Mouse (Mus musculus): ENCODE measurements around the gene Stxbp6. TPM values are rescaled to one million over a fixed set of nuclear protein-coding genes. Genes with fewer than 3 reads are reported as not detected.

Stxbp6 gene
- polyA plus RNA-seq, 1 experiment from 2014 or later, result 19.5 TPM

DNA sequence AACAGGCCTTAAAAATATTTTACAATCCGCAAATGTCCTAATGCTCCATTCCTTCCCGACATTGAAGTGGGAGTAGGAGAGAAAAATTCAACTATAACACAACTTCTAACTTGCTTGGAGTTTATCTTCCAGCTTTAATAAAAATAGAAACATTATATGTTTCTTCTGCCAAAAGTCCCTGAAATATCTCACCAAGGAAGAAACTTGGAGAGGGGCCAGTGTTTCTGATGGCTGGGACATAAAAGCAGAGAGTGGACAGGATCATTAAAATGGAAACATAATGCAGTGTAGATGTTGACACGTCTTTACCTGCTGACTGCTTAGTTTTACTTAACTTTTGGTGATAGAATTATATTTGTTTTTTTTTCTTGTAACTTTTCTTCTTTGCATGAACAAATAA lies 99.2 kb downstream of the Stxbp6 start:
- no peak overlapping the region for H3K27ac ChIP-seq (ENCODE audit: low read length)
- no peak for ATAC-seq (ENCODE audit: insufficient number of reproducible peaks, insufficient read depth, low FRiP score, low read depth)

DNA sequence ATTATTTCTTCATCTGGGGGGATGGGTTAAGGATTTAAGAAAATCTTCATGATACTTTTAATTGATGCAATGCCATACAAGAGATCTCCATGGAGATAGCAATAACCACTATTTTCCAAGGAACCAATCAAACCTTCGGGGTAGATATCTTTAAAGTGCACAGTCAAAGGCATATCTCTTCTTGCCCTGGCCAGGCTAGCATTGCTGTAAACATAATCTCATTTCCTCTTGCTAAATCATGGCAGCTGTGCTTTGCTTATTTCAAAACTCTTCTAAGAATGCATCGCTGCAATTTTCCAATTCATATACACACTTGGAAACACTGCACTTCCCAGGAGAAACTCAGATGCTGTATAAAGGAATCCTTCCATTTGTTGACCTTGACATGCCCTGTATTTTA lies 103.0 kb downstream of the Stxbp6 start:
- Histone ChIP-seq H3K4me3 (ENCODE audit: low read depth, low read length) (no peak overlapping the region), H3K9ac (replicated peaks; ENCODE audit: low read depth, low read length) (no peak overlapping the region), H3K27ac (ENCODE audit: low read length) (no peak overlapping the region), H3K36me3 (ENCODE audit: control insufficient read depth, insufficient read depth, low read length) (no peaks in the 10 kb centered on the region), H3K27me3 (ENCODE audit: control insufficient read depth, insufficient read depth, low read length) (no peaks in the 10 kb centered on the region), H3K4me2 (replicated peaks; ENCODE audit: low read depth, low read length) (no peak overlapping the region), H3K9me3 (ENCODE audit: control insufficient read depth, low read depth, low read length) (no peaks in the 10 kb centered on the region), H3K4me1 (ENCODE audit: control insufficient read depth, insufficient read depth, low read length) (no peaks in the 10 kb centered on the region)
- WGBS, result 67% methylated on average over 2 of the region's 2 CpGs
- no peak for ATAC-seq (ENCODE audit: insufficient number of reproducible peaks, insufficient read depth, low FRiP score, low read depth)

More for the DNA sequence above, 99.2 kb downstream of the Stxbp6 start:
- no peaks in the 10 kb centered on the region for H3K9me3 ChIP-seq (ENCODE audit: control insufficient read depth, low read depth, low read length)
- H3K4me3 ChIP-seq (ENCODE audit: low read depth, low read length), result no peak overlapping the region
- H3K36me3 ChIP-seq (ENCODE audit: control insufficient read depth, insufficient read depth, low read length), result no peaks in the 10 kb centered on the region
- no peaks in the 10 kb centered on the region for H3K27me3 ChIP-seq (ENCODE audit: control insufficient read depth, insufficient read depth, low read length)
- H3K4me2 ChIP-seq (replicated peaks; ENCODE audit: low read depth, low read length), result no peak overlapping the region
- H3K4me1 ChIP-seq (ENCODE audit: control insufficient read depth, insufficient read depth, low read length), result no peaks in the 10 kb centered on the region
- H3K9ac ChIP-seq (replicated peaks; ENCODE audit: low read depth, low read length), result no peak overlapping the region
- 63% methylated on average over 3 of the region's 3 CpGs for WGBS

DNA sequence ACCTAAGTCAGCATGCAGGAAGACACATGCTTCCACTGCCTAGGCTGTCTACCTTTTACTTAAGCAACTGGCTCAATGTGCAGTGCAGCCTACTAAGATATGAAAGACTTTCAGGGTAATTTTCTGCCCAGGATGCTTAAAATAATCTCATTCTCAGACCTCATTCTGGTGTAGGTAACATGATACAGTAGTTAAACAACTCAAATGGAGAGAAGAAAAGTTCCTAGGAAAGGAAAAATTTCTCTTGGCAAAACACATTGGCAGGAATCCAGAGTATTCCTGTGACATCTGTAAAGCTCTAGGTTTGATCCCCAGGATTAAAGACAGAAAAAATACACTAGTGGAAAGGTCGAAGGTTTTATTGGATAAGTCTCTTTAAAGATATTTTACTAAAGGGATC lies 107.1 kb downstream of the Stxbp6 start:
- Histone ChIP-seq H3K4me3 (ENCODE audit: low read depth, low read length) (no peak overlapping the region), H3K9ac (replicated peaks; ENCODE audit: low read depth, low read length) (no peak overlapping the region), H3K4me2 (replicated peaks; ENCODE audit: low read depth, low read length) (no peak overlapping the region), H3K27me3 (ENCODE audit: control insufficient read depth, insufficient read depth, low read length) (no peaks in the 10 kb centered on the region), H3K36me3 (ENCODE audit: control insufficient read depth, insufficient read depth, low read length) (no peaks in the 10 kb centered on the region), H3K27ac (ENCODE audit: low read length) (no peak overlapping the region), H3K9me3 (ENCODE audit: control insufficient read depth, low read depth, low read length) (no peaks in the 10 kb centered on the region), H3K4me1 (ENCODE audit: control insufficient read depth, insufficient read depth, low read length) (no peaks in the 10 kb centered on the region)
- no peak for ATAC-seq (ENCODE audit: insufficient number of reproducible peaks, insufficient read depth, low FRiP score, low read depth)
- WGBS, result 60% methylated on average over 1 of the region's 1 CpGs

DNA sequence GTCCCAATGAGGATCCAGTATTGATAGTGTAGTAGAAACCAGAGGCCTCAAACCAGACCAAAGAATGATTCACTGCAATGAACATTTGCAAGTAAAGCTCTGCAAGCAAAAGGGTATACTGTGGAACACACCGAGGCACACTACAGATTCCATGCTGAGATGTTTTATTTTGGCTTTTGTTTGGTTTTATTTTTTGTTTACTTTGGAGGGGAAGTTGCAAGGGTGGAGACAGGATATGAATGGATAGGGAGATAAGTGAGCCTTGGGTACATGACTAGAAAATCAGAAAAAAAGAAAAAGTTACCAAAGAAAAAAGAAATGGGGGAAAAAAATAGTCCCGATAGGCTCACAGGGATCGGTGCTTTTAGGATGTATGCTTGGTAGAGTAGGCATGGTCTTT lies 117.0 kb downstream of the Stxbp6 start:
- WGBS, result 97% methylated on average over 3 of the region's 3 CpGs
- H3K27ac ChIP-seq (ENCODE audit: low read length), result no peak overlapping the region

DNA sequence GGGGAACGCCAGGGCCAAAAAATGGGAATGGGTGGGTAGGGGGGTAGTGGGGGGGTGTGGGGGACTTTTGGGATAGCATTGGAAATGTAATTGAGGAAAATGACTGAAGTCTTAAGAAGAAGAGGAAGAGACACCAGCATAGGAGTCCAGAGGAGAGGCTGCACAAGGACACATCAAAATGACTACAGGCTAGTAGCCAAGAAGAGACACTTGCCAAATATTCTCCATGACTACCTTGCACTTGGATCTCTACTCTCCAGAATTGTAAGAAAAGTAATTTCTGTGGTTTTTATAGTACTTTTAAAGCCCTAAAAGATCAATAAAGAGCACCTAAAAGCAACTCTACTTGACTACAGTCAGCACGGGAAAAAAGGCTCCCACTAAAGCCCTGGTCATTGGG lies 121.4 kb downstream of the Stxbp6 start:
- Histone ChIP-seq H3K9me3 (ENCODE audit: control insufficient read depth, low read depth, low read length) (no peaks in the 10 kb centered on the region), H3K4me3 (ENCODE audit: low read depth, low read length) (no peak overlapping the region), H3K9ac (replicated peaks; ENCODE audit: low read depth, low read length) (no peak overlapping the region), H3K4me1 (ENCODE audit: control insufficient read depth, insufficient read depth, low read length) (no peaks in the 10 kb centered on the region), H3K27ac (ENCODE audit: low read length) (no peak overlapping the region), H3K4me2 (replicated peaks; ENCODE audit: low read depth, low read length) (no peak overlapping the region), H3K36me3 (ENCODE audit: control insufficient read depth, insufficient read depth, low read length) (no peaks in the 10 kb centered on the region), H3K27me3 (ENCODE audit: control insufficient read depth, insufficient read depth, low read length) (no peaks in the 10 kb centered on the region)
- WGBS, result 90% methylated on average over 2 of the region's 2 CpGs
- ATAC-seq (ENCODE audit: insufficient number of reproducible peaks, insufficient read depth, low FRiP score, low read depth), result no peak

More for the DNA sequence above, 117.0 kb downstream of the Stxbp6 start:
- H3K36me3 ChIP-seq (ENCODE audit: control insufficient read depth, insufficient read depth, low read length), result no peaks in the 10 kb centered on the region
- H3K4me1 ChIP-seq (ENCODE audit: control insufficient read depth, insufficient read depth, low read length), result no peaks in the 10 kb centered on the region
- H3K9me3 ChIP-seq (ENCODE audit: control insufficient read depth, low read depth, low read length), result no peaks in the 10 kb centered on the region
- no peak overlapping the region for H3K4me2 ChIP-seq (replicated peaks; ENCODE audit: low read depth, low read length)
- H3K4me3 ChIP-seq (ENCODE audit: low read depth, low read length), result no peak overlapping the region
- H3K27me3 ChIP-seq (ENCODE audit: control insufficient read depth, insufficient read depth, low read length), result no peaks in the 10 kb centered on the region
- no peak for ATAC-seq (ENCODE audit: insufficient number of reproducible peaks, insufficient read depth, low FRiP score, low read depth)
- H3K9ac ChIP-seq (replicated peaks; ENCODE audit: low read depth, low read length), result no peak overlapping the region

DNA sequence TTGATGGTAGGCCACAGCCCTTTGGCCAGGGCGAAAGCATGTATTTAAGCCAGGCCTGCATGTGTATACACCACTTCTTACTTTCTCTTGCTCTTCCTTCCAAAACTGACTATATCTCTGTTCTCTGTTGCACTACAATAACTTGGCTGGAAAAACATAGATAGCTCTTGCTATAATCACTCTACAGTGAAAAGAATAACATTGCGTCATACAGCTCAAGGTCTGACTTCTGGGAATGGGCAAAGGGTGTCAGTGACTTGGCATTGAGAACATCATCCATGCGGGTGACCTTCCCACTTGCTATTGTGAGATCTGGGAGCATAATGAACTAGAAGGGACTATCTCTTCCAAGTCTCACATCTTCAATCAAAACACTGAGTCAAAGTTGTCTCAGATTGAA lies 122.4 kb downstream of the Stxbp6 start:
- Histone ChIP-seq H3K4me1 (ENCODE audit: control insufficient read depth, insufficient read depth, low read length) (no peaks in the 10 kb centered on the region), H3K27me3 (ENCODE audit: control insufficient read depth, insufficient read depth, low read length) (no peaks in the 10 kb centered on the region), H3K36me3 (ENCODE audit: control insufficient read depth, insufficient read depth, low read length) (no peaks in the 10 kb centered on the region), H3K4me2 (replicated peaks; ENCODE audit: low read depth, low read length) (no peak overlapping the region), H3K27ac (ENCODE audit: low read length) (no peak overlapping the region), H3K4me3 (ENCODE audit: low read depth, low read length) (no peak overlapping the region), H3K9me3 (ENCODE audit: control insufficient read depth, low read depth, low read length) (no peaks in the 10 kb centered on the region), H3K9ac (replicated peaks; ENCODE audit: low read depth, low read length) (no peak overlapping the region)
- 91% methylated on average over 3 of the region's 3 CpGs for WGBS
- ATAC-seq (ENCODE audit: insufficient number of reproducible peaks, insufficient read depth, low FRiP score, low read depth), result no peak

DNA sequence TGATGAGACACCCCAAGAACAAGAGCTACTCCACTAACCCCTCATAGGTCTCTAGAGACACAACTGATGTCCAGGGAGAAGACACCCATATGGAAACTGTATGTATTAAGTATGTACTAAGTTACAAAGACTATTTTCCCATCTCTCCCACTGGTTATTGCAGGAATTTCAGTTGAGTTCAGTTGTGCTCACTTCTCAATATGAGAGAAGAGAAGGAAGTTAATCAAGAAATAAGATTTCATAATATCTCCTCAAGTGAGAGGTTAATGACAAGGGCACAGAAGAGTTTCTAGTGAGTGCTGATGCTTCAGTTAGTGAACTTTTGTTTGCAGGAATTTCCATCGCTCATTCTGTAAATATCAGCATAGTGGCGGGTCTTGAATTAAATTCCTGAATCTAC lies 124.0 kb downstream of the Stxbp6 start:
- no peak for ATAC-seq (ENCODE audit: insufficient number of reproducible peaks, insufficient read depth, low FRiP score, low read depth)

DNA sequence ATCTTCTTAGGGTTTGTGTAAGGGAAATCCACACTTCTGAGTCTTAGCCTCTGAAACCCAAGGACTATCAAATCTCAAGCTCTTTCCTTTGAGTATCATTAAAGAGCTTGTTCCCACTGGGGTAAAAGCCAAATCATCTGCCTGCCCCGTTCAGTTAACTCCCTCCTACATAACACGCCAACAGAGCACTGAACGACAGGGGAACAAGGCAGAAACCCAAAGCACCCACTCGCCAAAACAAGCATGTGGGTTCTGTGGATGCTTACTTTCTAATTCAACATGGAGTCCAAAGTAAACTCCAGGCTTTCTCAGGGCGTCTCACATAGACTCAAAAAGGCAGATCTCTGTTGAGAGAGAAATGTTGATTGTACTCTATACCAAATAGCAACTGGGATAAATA lies 126.7 kb downstream of the Stxbp6 start:
- no peaks in the 10 kb centered on the region for H3K4me1 ChIP-seq (ENCODE audit: control insufficient read depth, insufficient read depth, low read length)
- no peak overlapping the region for H3K4me3 ChIP-seq (ENCODE audit: low read depth, low read length)
- no peak for ATAC-seq (ENCODE audit: insufficient number of reproducible peaks, insufficient read depth, low FRiP score, low read depth)
- 80% methylated on average over 5 of the region's 5 CpGs for WGBS
- H3K27ac ChIP-seq (ENCODE audit: low read length), result no peak overlapping the region
- no peaks in the 10 kb centered on the region for H3K27me3 ChIP-seq (ENCODE audit: control insufficient read depth, insufficient read depth, low read length)
- no peaks in the 10 kb centered on the region for H3K36me3 ChIP-seq (ENCODE audit: control insufficient read depth, insufficient read depth, low read length)
- no peak overlapping the region for H3K9ac ChIP-seq (replicated peaks; ENCODE audit: low read depth, low read length)
- no peak overlapping the region for H3K4me2 ChIP-seq (replicated peaks; ENCODE audit: low read depth, low read length)
- H3K9me3 ChIP-seq (ENCODE audit: control insufficient read depth, low read depth, low read length), result no peaks in the 10 kb centered on the region

More for the DNA sequence above, 124.0 kb downstream of the Stxbp6 start:
- Histone ChIP-seq H3K36me3 (ENCODE audit: control insufficient read depth, insufficient read depth, low read length) (no peaks in the 10 kb centered on the region), H3K9ac (replicated peaks; ENCODE audit: low read depth, low read length) (no peak overlapping the region), H3K27ac (ENCODE audit: low read length) (no peak overlapping the region), H3K9me3 (ENCODE audit: control insufficient read depth, low read depth, low read length) (no peaks in the 10 kb centered on the region), H3K4me1 (ENCODE audit: control insufficient read depth, insufficient read depth, low read length) (no peaks in the 10 kb centered on the region), H3K4me3 (ENCODE audit: low read depth, low read length) (no peak overlapping the region), H3K4me2 (replicated peaks; ENCODE audit: low read depth, low read length) (no peak overlapping the region), H3K27me3 (ENCODE audit: control insufficient read depth, insufficient read depth, low read length) (no peaks in the 10 kb centered on the region)
- 78% methylated on average over 2 of the region's 2 CpGs for WGBS

DNA sequence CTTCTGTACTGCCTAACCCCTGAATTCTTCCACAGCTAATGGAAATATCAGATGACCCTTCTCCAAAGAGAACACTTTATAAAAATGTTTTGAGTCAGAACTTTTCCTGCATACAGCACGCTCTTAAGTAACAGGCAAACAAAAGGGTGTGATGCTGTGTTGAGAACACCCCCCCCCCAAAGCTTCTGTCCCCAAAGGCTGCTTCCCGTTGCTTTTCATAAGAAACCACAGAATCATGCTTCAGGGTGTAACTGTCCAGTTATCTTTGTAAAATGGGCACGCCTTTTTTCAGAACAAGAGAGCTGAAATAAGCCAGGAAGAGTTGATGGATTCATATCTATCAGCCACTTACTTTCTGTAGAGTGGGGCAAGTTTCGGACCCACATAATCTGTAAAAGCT lies 134.2 kb downstream of the Stxbp6 start:
- WGBS, result 70% methylated on average over 4 of the region's 4 CpGs
- Histone ChIP-seq H3K4me1 (ENCODE audit: control insufficient read depth, insufficient read depth, low read length) (no peaks in the 10 kb centered on the region), H3K4me2 (replicated peaks; ENCODE audit: low read depth, low read length) (no peak overlapping the region), H3K36me3 (ENCODE audit: control insufficient read depth, insufficient read depth, low read length) (no peaks in the 10 kb centered on the region), H3K9ac (replicated peaks; ENCODE audit: low read depth, low read length) (no peak overlapping the region), H3K4me3 (ENCODE audit: low read depth, low read length) (no peak overlapping the region), H3K9me3 (ENCODE audit: control insufficient read depth, low read depth, low read length) (no peaks in the 10 kb centered on the region), H3K27ac (ENCODE audit: low read length) (no peak overlapping the region), H3K27me3 (ENCODE audit: control insufficient read depth, insufficient read depth, low read length) (no peaks in the 10 kb centered on the region)
- no peak for ATAC-seq (ENCODE audit: insufficient number of reproducible peaks, insufficient read depth, low FRiP score, low read depth)

Measured in stomach, embryonic 14.5 days (tissue).